Mouse (Mus musculus) monocyte, adult 59 days (primary cell): ENCODE measurements around the gene Arhgef6. TPM values are rescaled to one million over a fixed set of nuclear protein-coding genes. Genes with fewer than 3 reads are reported as not detected.

Experiments
- total RNA-seq, 2 experiments: library from RNA; stranded (reverse); gene quantifications; one replicate each; pipeline ENCODE4 v1.2.4; 2023

Gene Arhgef6
- 100 to 1,000 TPM; 109 to 114 TPM for total RNA-seq

GRCm38 (mm10) chrX:57338371-57339211, at the start of gene Arhgef6:
TSS of gene Arhgef6 (minus strand) at chrX:57338729.

GRCm38 (mm10) chrX:57211876-57212275, 126.7 kb downstream of the Arhgef6 start, which contains the start of gene Cd40lg:
TSS of gene Cd40lg (plus strand) at chrX:57212143.

Other genes with a start within 250 kb of the Arhgef6 start
- gene Cd40lg, start 126.6 kb downstream of the Arhgef6 start, total RNA-seq: under 1 TPM in 1 of 2 experiments, not detected in 1; 0.43 TPM
- 10 to 100 TPM; 30.9 to 35.0 TPM for gene Rbmx, start 54.3 kb upstream of the Arhgef6 start, total RNA-seq
- not detected for gene Gm364, start 70.4 kb upstream of the Arhgef6 start, total RNA-seq
- not detected for gene Gpr101, start 165.0 kb upstream of the Arhgef6 start, total RNA-seq